Mouse (Mus musculus) kidney, postnatal 0 days (tissue): ENCODE data around the gene Tex14. TPM values are rescaled to one million over a fixed set of nuclear protein-coding genes. Genes with fewer than 3 reads are reported as not detected.
"Not testable (repeated sequence)": the region's sequence is repeated elsewhere in the genome, so short reads cannot be mapped to it uniquely, and the experiment has no call there.

Source experiments
- ATAC-seq: fragments of 200-750 bp; cut with Nextera tagmentation; replicated peaks from 2 replicates; pipeline ENCODE4 v1.8.0; 2017; ENCODE audit warnings: low read depth, moderate number of reproducible peaks, moderate TSS enrichment, moderate library complexity; ENCODE audit not compliant: low FRiP score
- DNase-seq: peaks from one replicate; pipeline ENCODE4 v3.0.0-alpha.2; 2016; ENCODE audit warnings: low spot score
- H3K27ac ChIP-seq: fragments of 300-500 bp; sonication (generic); 2 replicates; pipeline ENCODE4 v1.5.1; 2014; ENCODE audit warnings: mild to moderate bottlenecking
- H3K27me3 ChIP-seq: fragments of 300-500 bp; sonication (generic); 2 replicates; pipeline ENCODE4 v1.6.1; 2014; ENCODE audit warnings: low read length, mixed read lengths; ENCODE audit not compliant: insufficient read depth
- H3K36me3 ChIP-seq: fragments of 300-500 bp; sonication (generic); 2 replicates; pipeline ENCODE4 v1.6.1; 2014; ENCODE audit warnings: low read length, mixed read lengths; ENCODE audit not compliant: insufficient read depth
- H3K4me1 ChIP-seq: fragments of 300-500 bp; sonication (generic); replicated peaks from 2 replicates; pipeline ENCODE4 v1.6.1; 2014; ENCODE audit warnings: antibody characterized with exemption, low read length, mixed read lengths; ENCODE audit not compliant: insufficient read depth
- H3K4me2 ChIP-seq: fragments of 300-500 bp; sonication (generic); 2 replicates; pipeline ENCODE4 v1.6.1; 2014; ENCODE audit warnings: mild to moderate bottlenecking, low read length, moderate library complexity, mixed read lengths
- H3K4me3 ChIP-seq: fragments of 300-500 bp; sonication (generic); replicated peaks from 2 replicates; pipeline ENCODE4 v1.5.1; 2014; ENCODE audit warnings: low read depth, low read length
- H3K9ac ChIP-seq: fragments of 300-500 bp; sonication (generic); 2 replicates; pipeline ENCODE4 v1.6.1; 2014; ENCODE audit warnings: low read depth, low read length
- H3K9me3 ChIP-seq: fragments of 300-500 bp; sonication (generic); replicated peaks from 2 replicates; pipeline ENCODE4 v1.6.1; 2016; ENCODE audit warnings: low read length, inconsistent platforms, mixed read lengths
- CTCF ChIP-seq: IDR thresholded peaks from 2 replicates; pipeline ENCODE4 v1.5.1; 2016; ENCODE audit warnings: antibody characterized with exemption, low read depth, mild to moderate bottlenecking, moderate library complexity
- WGBS: fragments of 180-500 bp; shearing (Covaris S2); extraction: QIAGEN DNeasy Blood & Tissue Kit; methylation state at CpG from one replicate; pipeline ENCODE4 v1.1.7; 2014; 5-methylcytosine and 5-hydroxymethylcytosine counted together
- polyA plus RNA-seq: library from polyadenylated mRNA; unstranded; fragments of >200 nt; fragmentation: Nextera tagmentation; extraction: Ambion mirVana; gene quantifications from 2 replicates; pipeline ENCODE4 v1.2.1, GENCODE M21; 2015

Gene Tex14
- polyA plus RNA-seq, 1 experiment from 2014 or later = 0.57 TPM

GRCm38 (mm10) chr11:87423551-87424325 is 18.9 kb downstream of the Tex14 start:
- ATAC-seq = no peak
- WGBS = 41% methylated on average over 6 of the region's 6 CpGs
- Histone ChIP-seq H3K4me3 (no peak overlapping the region), H3K9ac (no peak overlapping the region), H3K27ac (0 out of 2 replicates have a peak overlapping the region, but pooled peaks have one; percentile 44), H3K9me3 (no peaks in the 10 kb centered on the region), H3K27me3 (no peaks in the 10 kb centered on the region), H3K4me2 (no peak overlapping the region), H3K36me3 (no peaks in the 10 kb centered on the region), H3K4me1 (no peaks in the 10 kb centered on the region)
- TF ChIP-seq CTCF = no peak
- DNase-seq = no peak

GRCm38 (mm10) chr11:87426121-87426449 is 21.2 kb downstream of the Tex14 start:
- H3K9ac ChIP-seq = peak overlapping the region; percentile 52
- no peaks in the 10 kb centered on the region for H3K36me3 ChIP-seq
- H3K4me1 ChIP-seq = no peaks in the 10 kb centered on the region
- DNase-seq = no peak
- peak overlapping the region; percentile 15; the same call in 1 of the 2 replicates for H3K4me3 ChIP-seq
- peak overlapping the region; percentile 73; the same call in 1 of the 2 replicates for H3K27ac ChIP-seq
- no peak for TF ChIP-seq CTCF
- H3K9me3 ChIP-seq = no peaks in the 10 kb centered on the region
- no peak; the same call in 1 of the 2 replicates for ATAC-seq
- H3K27me3 ChIP-seq = no peaks in the 10 kb centered on the region
- 0% methylated on average over 7 of the region's 7 CpGs for WGBS
- H3K4me2 ChIP-seq = peak overlapping the region; percentile 50

DNA sequence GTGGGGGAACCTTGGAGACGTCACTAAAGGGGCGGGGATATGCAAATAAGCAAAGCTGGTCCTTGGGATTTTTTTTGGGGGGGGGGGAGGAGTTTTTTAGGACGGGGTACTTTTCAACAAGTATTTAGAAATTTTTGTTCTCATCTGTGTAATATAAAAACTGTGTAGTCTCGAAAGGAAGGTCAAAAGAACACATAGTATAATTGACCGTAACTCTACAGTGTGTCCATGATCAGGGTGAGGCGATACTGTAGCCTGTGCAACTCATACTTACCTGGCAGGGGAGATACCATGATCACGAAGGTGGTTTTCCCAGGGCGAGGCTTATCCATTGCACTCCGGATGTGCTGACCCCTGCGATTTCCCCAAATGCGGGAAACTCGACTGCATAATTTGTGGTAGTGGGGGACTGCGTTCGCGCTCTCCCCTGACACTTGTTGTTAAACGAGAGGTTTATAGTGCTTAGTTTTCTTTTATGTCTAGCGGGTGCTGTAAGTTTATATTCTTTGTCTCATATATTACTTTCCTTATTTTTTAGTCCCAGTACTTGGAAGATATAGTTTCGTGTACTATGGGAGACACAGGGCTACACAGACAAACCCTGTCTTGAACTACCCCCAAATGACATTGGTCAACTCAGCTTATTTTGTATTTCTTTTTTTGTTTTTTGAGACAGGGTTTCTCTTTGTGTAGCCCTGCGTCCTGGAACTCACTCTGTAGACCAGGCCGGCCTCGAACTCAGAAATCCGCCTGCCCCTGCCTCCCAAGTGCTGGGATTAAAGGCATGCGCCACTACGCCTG is 21.8 kb downstream of the Tex14 start:
- not testable (repeated sequence) for H3K9me3 ChIP-seq, H3K36me3 ChIP-seq, H3K4me1 ChIP-seq, H3K27me3 ChIP-seq
- ATAC-seq = peak; percentile 89
- WGBS = under 1% methylated on average over 24 of the region's 24 CpGs
- Histone ChIP-seq H3K27ac (peak overlapping the region; percentile 73; the same call in 1 of the 2 replicates), H3K4me2 (peak overlapping the region; percentile 50), H3K9ac (peak overlapping the region; percentile 52), H3K4me3 (peak overlapping the region; percentile 15; the same call in 1 of the 2 replicates)
- peak; percentile 96 for DNase-seq

- no peak for DNase-seq
These were observed 22.6 kb downstream of the Tex14 start for GRCm38 (mm10) chr11:87427273-87428050.

GRCm38 (mm10) chr11:87428051-87428673 is 23.3 kb downstream of the Tex14 start:
- TF ChIP-seq CTCF = no peak
- Histone ChIP-seq H3K36me3 (no peaks in the 10 kb centered on the region), H3K27ac (no peak overlapping the region), H3K9me3 (no peaks in the 10 kb centered on the region), H3K4me3 (no peak overlapping the region), H3K27me3 (no peaks in the 10 kb centered on the region), H3K9ac (no peak overlapping the region), H3K4me2 (no peak overlapping the region), H3K4me1 (no peaks in the 10 kb centered on the region)
- no peak for DNase-seq
- no peak for ATAC-seq
- WGBS = 65% methylated on average over 2 of the region's 2 CpGs

More at GRCm38 (mm10) chr11:87427273-87428050, 22.6 kb downstream of the Tex14 start:
- no peak overlapping the region for H3K4me2 ChIP-seq
- no peak for TF ChIP-seq CTCF
- H3K4me1 ChIP-seq = no peaks in the 10 kb centered on the region
- peak overlapping the region; percentile 20; the same call in 1 of the 2 replicates for H3K27ac ChIP-seq
- H3K9ac ChIP-seq = no peak overlapping the region
- no peak overlapping the region for H3K4me3 ChIP-seq
- H3K9me3 ChIP-seq = no peaks in the 10 kb centered on the region
- no peaks in the 10 kb centered on the region for H3K36me3 ChIP-seq
- no peaks in the 10 kb centered on the region for H3K27me3 ChIP-seq
- WGBS = 29% methylated on average over 1 of the region's 1 CpGs
- ATAC-seq = no peak
